Mouse (Mus musculus) midbrain, postnatal 0 days (tissue): ENCODE results near the gene Gm44973. TPM values are rescaled to one million over a fixed set of nuclear protein-coding genes. Genes with fewer than 3 reads are reported as not detected.

Experiments used
- ATAC-seq: fragments of 200-750 bp; cut with Nextera tagmentation; 2 replicates; pipeline ENCODE4 v1.8.0; 2017; ENCODE audit warnings: moderate number of reproducible peaks, mild to moderate bottlenecking, moderate TSS enrichment, moderate library complexity; ENCODE audit not compliant: low FRiP score
- DNase-seq: peaks from one replicate; pipeline ENCODE4 v3.0.0-alpha.2; 2015; ENCODE audit warnings: low spot score
- H3K27ac ChIP-seq: fragments of 300-500 bp; sonication (generic); 2 replicates; pipeline ENCODE4 v1.5.1; 2014; ENCODE audit warnings: low read depth, mild to moderate bottlenecking, low read length, mixed read lengths
- H3K27me3 ChIP-seq: fragments of 300-500 bp; sonication (generic); 2 replicates; pipeline ENCODE4 v1.6.1; 2014; ENCODE audit warnings: low read length, control low read depth, mixed read lengths; ENCODE audit not compliant: insufficient read depth
- H3K36me3 ChIP-seq: fragments of 300-500 bp; sonication (generic); 2 replicates; pipeline ENCODE4 v1.6.1; 2014; ENCODE audit warnings: low read length, control low read depth, mixed read lengths; ENCODE audit not compliant: insufficient read depth
- H3K4me1 ChIP-seq: fragments of 300-500 bp; sonication (generic); 2 replicates; pipeline ENCODE4 v1.6.1; 2014; ENCODE audit warnings: mild to moderate bottlenecking, control low read depth, antibody characterized with exemption, low read length, mixed read lengths; ENCODE audit not compliant: insufficient read depth
- H3K4me2 ChIP-seq: fragments of 300-500 bp; sonication (generic); 2 replicates; pipeline ENCODE4 v1.6.1; 2014; ENCODE audit warnings: low read depth, mild to moderate bottlenecking, low read length, mixed read lengths; ENCODE audit not compliant: poor library complexity, severe bottlenecking
- H3K4me3 ChIP-seq: fragments of 300-500 bp; sonication (generic); 2 replicates; pipeline ENCODE4 v1.5.1; 2014; ENCODE audit warnings: low read depth, mild to moderate bottlenecking, low read length, moderate library complexity
- H3K9ac ChIP-seq: fragments of 300-500 bp; sonication (generic); replicated peaks from 2 replicates; pipeline ENCODE4 v1.6.1; 2014; ENCODE audit warnings: mild to moderate bottlenecking, low read length, moderate library complexity, mixed read lengths; ENCODE audit not compliant: poor library complexity, severe bottlenecking
- H3K9me3 ChIP-seq: fragments of 300-500 bp; sonication (generic); 2 replicates; pipeline ENCODE4 v1.6.1; 2016; ENCODE audit warnings: low read length, control low read depth
- CTCF ChIP-seq: IDR thresholded peaks from 2 replicates; pipeline ENCODE4 v1.5.1; 2016; ENCODE audit warnings: antibody characterized with exemption, mild to moderate bottlenecking
- WGBS: fragments of 180-500 bp; shearing (Covaris S2); extraction: QIAGEN DNeasy Blood & Tissue Kit; methylation state at CpG from one replicate; pipeline ENCODE4 v1.1.7; 2014; 5-methylcytosine and 5-hydroxymethylcytosine counted together
- polyA plus RNA-seq: library from polyadenylated mRNA; unstranded; fragments of >200 nt; fragmentation: Nextera tagmentation; extraction: Ambion mirVana; gene quantifications from 2 replicates; pipeline ENCODE4 v1.2.1, GENCODE M21; 2015
- total RNA-seq: library from RNA; depleted of rRNA; stranded (reverse); fragments of >200 nt; gene quantifications from 2 replicates; pipeline ENCODE4 v1.2.3, GENCODE M21; 2014

Gm44973 gene
- total and polyA plus RNA-seq, 2 experiments from 2014 or later, result 1.2 TPM; not detected in 1

DNA sequence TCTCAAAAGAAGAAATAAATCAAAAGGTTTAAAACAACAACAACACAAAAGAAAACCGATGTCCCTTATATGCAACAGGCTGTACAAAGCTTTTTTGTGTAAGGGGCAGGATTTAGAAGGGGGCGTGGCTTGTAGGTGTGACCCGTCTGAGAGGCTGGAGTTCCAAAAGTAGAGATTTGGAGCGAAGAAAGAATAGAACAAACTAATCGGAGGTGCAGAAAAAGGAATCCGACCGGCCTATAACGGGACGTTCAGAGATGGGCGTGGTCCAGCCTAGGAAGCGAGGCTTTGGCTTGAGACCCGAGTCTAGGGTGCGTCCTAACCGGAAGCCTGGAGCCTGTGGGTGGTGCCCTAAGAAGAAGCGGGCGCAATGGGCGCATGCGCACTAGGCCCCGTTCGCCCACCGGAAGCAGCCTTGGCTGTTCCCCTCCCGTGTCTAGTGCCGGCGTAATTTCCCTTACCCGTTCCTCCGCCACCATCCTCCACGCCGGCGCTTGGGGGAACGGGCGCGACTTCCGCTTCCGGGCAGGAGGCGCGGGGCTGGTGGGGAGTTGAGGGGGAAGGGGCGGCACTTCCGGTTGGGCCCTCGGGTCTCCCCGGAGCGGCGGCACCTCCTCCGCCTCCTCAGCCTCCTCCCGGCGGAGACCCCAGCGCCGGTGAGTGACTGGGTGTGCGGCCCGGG lies 4.8 kb downstream of the Gm44973 start, which contains the start of the genes Zfp865 and Ccdc106:
Gene Zfp865, plus strand, starts transcription at position 377 of the 682 bp plus-strand sequence.
Gene Ccdc106, plus strand, starts transcription at position 554 of the 682 bp plus-strand sequence.
- TF ChIP-seq CTCF, result no peak; the same call in 1 of the 2 replicates
- ATAC-seq (peak; percentile 89), DNase-seq (peak; percentile 100)
- no peaks in the 10 kb centered on the region for H3K9me3 ChIP-seq
- H3K9ac ChIP-seq, result peak within 1 kb of the TSS; percentile 93
- peak within 1 kb of the TSS; percentile 94 for H3K27ac ChIP-seq
- no peaks in the 10 kb centered on the region for H3K27me3 ChIP-seq
- under 1% methylated on average over 46 of the region's 49 CpGs for WGBS
- H3K4me2 ChIP-seq, result peak within 1 kb of the TSS; percentile 91
- H3K4me3 ChIP-seq, result peak within 1 kb of the TSS; percentile 79
- H3K4me1 ChIP-seq, result peaks cover 7% of the 10 kb centered on the region; the same call in 1 of the 2 replicates
- H3K36me3 ChIP-seq, result peaks cover 17% of the 10 kb centered on the region; the same call in 1 of the 2 replicates

DNA sequence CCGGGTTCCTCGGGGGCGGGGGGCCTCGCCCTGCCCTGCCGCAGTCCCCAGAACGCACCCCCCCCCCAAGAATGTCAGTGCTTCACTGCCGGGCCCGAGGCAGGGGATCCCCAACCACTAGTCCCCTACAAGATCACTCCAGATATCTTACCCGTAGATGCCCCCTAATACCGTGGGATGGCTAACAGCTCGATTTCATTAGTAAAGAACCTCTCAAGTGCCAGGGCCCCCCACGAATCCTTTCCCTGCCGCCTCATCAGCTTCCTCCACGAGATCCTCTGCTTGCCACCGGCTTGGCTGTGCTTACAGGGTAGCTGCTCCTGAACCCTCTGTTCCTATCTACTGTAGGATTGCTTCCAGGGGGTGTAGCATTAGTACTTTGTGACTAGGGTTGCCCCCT lies 5.4 kb downstream of the Gm44973 start:
- peak; percentile 11 for DNase-seq
- peak overlapping the region; percentile 93 for H3K9ac ChIP-seq
- no peak for TF ChIP-seq CTCF
- H3K4me2 ChIP-seq, result peak overlapping the region; percentile 91
- H3K36me3 ChIP-seq, result peaks cover 17% of the 10 kb centered on the region; the same call in 1 of the 2 replicates
- H3K4me3 ChIP-seq, result peak overlapping the region; percentile 79
- H3K9me3 ChIP-seq, result no peaks in the 10 kb centered on the region
- H3K27ac ChIP-seq, result peak overlapping the region; percentile 94
- 0% methylated on average over 14 of the region's 15 CpGs for WGBS
- ATAC-seq, result peak; percentile 7; the same call in 1 of the 2 replicates
- H3K4me1 ChIP-seq, result peaks cover 7% of the 10 kb centered on the region; the same call in 1 of the 2 replicates
- no peaks in the 10 kb centered on the region for H3K27me3 ChIP-seq

DNA sequence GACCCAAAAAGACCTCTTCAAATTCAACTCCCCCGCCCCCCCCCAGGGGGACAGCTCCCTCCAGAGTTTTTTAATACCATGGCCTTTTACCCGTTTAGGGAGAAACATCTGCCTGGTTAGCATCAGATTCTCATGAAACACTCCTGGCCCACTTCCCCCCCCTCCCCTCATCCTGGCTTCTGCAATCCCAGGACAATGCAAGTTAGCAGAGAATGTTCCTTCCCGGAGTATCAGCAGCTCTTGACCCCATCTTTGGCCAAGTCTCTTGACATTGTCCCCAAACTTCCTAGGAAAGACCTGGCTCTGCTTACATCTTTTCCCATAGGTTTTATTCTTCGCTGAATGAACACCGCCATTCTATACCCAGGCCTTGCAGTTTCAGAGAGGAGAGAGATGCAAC lies 5.9 kb downstream of the Gm44973 start:
- Histone ChIP-seq H3K27ac (peak overlapping the region; percentile 94), H3K27me3 (no peaks in the 10 kb centered on the region), H3K36me3 (peaks cover 17% of the 10 kb centered on the region; the same call in 1 of the 2 replicates), H3K9me3 (no peaks in the 10 kb centered on the region), H3K4me2 (peak overlapping the region; percentile 91), H3K4me1 (peaks cover 7% of the 10 kb centered on the region; the same call in 1 of the 2 replicates), H3K9ac (peak overlapping the region; percentile 93), H3K4me3 (peak overlapping the region; percentile 79)
- TF ChIP-seq CTCF, result no peak
- no peak for ATAC-seq
- no peak for DNase-seq
- 46% methylated on average over 5 of the region's 5 CpGs for WGBS

DNA sequence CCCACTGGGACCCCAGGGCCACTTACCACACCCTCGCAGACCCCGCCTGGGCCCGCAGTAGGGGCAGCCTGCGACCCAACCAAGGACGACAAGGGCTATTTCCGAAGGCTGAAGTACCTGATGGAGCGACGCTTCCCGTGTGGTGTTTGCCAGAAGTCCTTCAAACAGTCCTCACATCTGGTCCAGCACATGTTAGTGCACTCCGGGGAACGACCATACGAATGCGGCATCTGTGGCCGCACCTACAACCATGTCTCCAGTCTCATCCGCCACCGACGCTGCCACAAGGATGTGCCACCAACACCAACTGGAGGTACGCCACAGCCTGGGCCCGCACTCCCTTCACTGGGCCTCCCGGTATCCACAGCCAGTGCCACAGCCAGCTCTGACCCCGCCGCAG lies 14.2 kb downstream of the Gm44973 start:
- no peak for DNase-seq
- WGBS, result 96% methylated on average over 22 of the region's 22 CpGs
- no peak overlapping the region for H3K27ac ChIP-seq
- H3K36me3 ChIP-seq, result peaks cover 62% of the 10 kb centered on the region
- ATAC-seq, result no peak
- no peak overlapping the region for H3K4me3 ChIP-seq
- no peak overlapping the region for H3K4me2 ChIP-seq
- no peaks in the 10 kb centered on the region for H3K4me1 ChIP-seq
- no peak overlapping the region for H3K9ac ChIP-seq
- peaks cover 21% of the 10 kb centered on the region; the same call in 1 of the 2 replicates for H3K9me3 ChIP-seq
- TF ChIP-seq CTCF, result no peak
- H3K27me3 ChIP-seq, result no peaks in the 10 kb centered on the region

DNA sequence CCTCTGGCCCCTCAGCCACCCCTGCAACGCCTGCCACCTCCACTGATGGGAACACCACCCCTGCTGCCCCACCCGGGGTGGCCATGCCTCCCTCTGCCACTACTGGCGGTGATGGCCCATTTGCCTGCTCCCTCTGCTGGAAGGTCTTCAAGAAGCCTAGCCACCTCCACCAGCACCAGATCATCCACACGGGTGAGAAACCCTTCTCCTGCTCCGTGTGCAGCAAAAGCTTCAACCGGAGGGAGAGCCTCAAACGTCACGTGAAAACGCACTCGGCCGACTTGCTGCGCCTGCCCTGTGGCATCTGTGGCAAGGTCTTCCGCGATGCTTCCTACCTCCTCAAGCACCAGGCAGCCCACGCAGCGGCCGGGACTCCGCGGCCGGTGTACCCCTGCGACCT lies 14.7 kb downstream of the Gm44973 start:
- TF ChIP-seq CTCF, result no peak
- Histone ChIP-seq H3K9ac (no peak overlapping the region), H3K4me2 (no peak overlapping the region), H3K4me1 (no peaks in the 10 kb centered on the region), H3K4me3 (no peak overlapping the region), H3K36me3 (peaks cover 63% of the 10 kb centered on the region), H3K27ac (no peak overlapping the region), H3K27me3 (no peaks in the 10 kb centered on the region), H3K9me3 (peaks cover 21% of the 10 kb centered on the region; the same call in 1 of the 2 replicates)
- WGBS, result 96% methylated on average over 21 of the region's 21 CpGs
- ATAC-seq (no peak), DNase-seq (no peak)
